Mouse (Mus musculus) liver, adult 10 weeks (tissue): ENCODE measurements around the gene Ccdc40. TPM values are rescaled to one million over a fixed set of nuclear protein-coding genes. Genes with fewer than 3 reads are reported as not detected.

ENCODE experiments used
- polyA plus RNA-seq: library from polyadenylated mRNA; stranded (reverse); fragments of 350-450 nt; fragmentation: Illumina TruSeq; extraction: RNeasy Lipid Tissue Mini Kit (QIAGEN cat#74804); gene quantifications from one replicate; pipeline ENCODE4 v1.2.3, GENCODE M21; 2014; ENCODE audit warnings: low read depth, low replicate concordance

Gene Ccdc40
- polyA plus RNA-seq = not detected

DNA sequence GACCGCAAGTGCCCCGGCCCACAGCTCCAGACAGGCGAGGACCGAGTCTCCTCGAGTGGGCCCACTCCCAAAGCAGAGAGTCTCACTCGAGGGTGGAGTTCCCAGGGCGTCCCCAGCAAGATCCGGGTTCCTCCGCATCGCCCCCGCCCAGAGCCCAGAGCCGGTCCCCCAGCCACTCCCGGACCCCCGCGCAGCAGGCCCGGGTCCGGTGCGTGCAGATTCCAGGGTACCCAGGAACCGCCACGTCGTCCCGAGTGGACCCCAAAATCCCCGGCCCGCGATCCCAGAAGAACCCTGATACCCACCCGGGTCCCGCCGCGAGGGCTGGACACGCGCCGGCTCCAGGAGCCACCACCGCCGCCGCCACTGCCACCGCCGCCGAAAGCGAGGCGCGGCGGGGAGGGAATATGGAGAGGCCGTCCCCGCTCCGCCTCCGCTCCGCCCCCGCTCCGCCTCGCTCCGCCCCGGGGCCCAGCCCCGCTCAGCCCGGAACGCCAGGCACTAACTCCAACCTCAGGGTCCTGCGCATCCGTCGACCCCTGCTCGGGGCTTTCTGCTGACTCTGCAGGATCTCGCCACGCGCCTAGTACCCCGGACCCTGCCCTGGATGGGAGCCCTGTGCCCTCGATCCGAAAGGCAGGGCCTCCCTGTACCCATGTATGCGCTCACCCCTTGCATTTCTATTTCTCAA is at the start of gene Ccdc40, which contains the start of gene Tbc1d16:
Ccdc40 (plus strand) TSS at position 482 of the 691 bp plus-strand sequence.
Tbc1d16 (minus strand) TSS at position 409 of the 691 bp plus-strand sequence.

DNA sequence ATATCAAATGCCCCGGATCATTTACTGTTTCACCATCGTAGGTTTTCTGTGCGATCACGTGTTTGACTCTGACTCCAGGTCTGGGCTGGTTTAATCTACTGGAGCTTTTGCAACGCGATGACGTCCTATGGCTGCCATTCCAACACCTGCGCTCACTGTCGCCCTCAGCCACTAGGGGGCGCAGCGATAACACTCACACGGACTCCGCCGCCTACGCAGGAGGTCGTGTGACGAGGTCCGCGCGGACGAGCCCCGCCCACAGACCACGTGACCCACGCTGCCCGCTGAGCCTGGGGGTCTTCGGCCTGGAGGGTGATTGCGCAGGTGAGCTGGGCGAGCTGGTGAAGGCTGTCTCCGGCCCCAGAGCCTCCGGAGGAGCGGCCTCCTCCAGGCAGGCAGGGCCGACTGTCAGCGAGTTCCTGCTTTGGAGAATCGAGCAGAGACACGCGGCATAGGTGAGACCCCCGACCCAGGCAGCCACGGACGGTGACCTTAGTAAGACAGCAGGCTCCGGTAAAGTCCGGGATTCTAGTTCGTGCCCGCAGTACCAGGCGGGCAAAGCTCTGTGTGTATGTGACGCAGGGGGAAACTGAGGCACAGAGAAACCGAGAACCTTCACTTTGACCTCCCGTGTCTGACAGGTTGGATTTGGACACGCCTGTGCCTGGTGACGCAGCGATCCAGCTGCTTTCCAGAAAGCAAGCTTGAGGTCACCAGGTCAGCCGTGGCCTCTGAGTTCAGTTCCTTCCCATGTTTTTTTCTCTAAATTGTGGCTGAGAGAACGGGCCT is 39.6 kb downstream of the Ccdc40 start, which contains the start of gene Gaa:
Gaa (plus strand) TSS at position 120 of the 789 bp plus-strand sequence.

DNA sequence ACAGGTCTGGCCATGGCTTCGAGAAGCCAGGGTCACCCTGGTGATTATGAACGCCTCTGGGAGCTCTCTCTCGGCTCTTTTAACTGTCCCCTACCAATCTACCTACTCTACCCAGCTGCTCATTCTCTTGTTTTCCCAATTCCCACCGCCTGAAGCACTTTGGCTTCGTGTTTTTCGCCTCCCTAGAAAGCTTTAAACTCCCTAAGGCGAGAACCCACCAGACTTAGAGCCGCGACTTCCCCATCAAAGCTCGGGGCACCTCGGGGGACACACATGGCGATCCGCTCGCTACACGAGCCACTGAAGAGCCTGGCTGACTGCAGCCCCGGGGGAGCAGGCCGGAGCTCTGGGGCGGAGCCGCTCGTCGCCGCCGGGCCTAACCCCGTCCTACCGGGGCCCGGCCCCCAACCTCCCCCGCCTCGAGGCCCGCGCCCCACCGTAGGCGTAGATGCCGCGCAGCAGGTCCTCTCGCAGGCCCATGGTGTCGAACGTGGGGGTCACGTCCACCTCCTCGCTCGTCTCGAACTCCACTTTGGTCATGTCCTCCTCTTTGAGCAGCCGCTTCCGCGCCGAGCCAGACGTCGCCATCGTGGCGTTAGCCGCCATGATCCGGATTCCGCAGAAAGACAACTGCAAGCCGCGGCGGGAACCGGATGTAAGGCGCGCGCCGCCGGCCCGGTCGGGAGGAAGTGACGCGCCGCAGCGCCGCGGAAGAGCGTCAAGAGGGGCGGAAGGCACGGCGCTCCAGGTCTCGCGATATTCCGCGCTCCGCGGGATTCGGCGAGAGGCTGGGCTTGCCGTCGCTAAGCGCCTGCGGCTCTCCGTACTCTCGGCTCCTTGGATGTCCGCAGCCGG is 71.2 kb downstream of the Ccdc40 start, which contains the start of gene Eif4a3:
Eif4a3 (minus strand) TSS at position 699 of the 855 bp plus-strand sequence.

DNA sequence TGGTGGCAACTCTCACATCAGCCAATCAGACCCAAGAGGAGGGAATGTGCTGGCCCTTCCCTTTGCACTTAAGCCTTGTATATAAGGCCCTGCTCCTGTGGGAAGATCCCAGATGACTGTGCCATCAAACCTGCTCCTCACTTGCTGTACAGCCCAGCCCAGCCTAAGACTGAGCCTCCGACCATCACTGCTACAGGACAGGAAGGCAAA is 79.2 kb downstream of the Ccdc40 start, which contains the start of gene Card14:
Card14 (plus strand) TSS at position 111 of the 210 bp plus-strand sequence.

Other genes with a start within 250 kb of the Ccdc40 start
- gene Enpp7, start 240.4 kb upstream of the Ccdc40 start, polyA plus RNA-seq = not detected
- gene Cbx2, start 205.6 kb upstream of the Ccdc40 start, polyA plus RNA-seq = 0.79 TPM
- 0.61 TPM for gene Cbx8, start 187.6 kb upstream of the Ccdc40 start, polyA plus RNA-seq
- gene Cbx4, start 142.4 kb upstream of the Ccdc40 start, polyA plus RNA-seq = 4.6 TPM
- gene Tbc1d16, start 73 bp upstream of the Ccdc40 start, polyA plus RNA-seq = 1.9 TPM
- 1.3 TPM for gene Gaa, start 39.3 kb downstream of the Ccdc40 start, polyA plus RNA-seq
- gene Eif4a3, start 71.5 kb downstream of the Ccdc40 start, polyA plus RNA-seq = 35.4 TPM
- not detected for gene Card14, start 79.2 kb downstream of the Ccdc40 start, polyA plus RNA-seq
- gene Sgsh, start 127.0 kb downstream of the Ccdc40 start, polyA plus RNA-seq = 0.42 TPM
- gene Slc26a11, start 127.0 kb downstream of the Ccdc40 start, polyA plus RNA-seq = 1.8 TPM
- 37.3 TPM for gene Rnf213, start 164.5 kb downstream of the Ccdc40 start, polyA plus RNA-seq